Mouse (Mus musculus): ENCODE measurements around the gene Nipsnap3a. TPM values are rescaled to one million over a fixed set of nuclear protein-coding genes. Genes with fewer than 3 reads are reported as not detected.

Gene Nipsnap3a
- polyA plus RNA-seq, 1 experiment from 2014 or later, result not detected

GRCm38 (mm10) chr4:53015024-53015423 is 26.0 kb downstream of the Nipsnap3a start:
- Histone ChIP-seq H3K9me3 (peaks cover 8% of the 10 kb centered on the region; the same call in 1 of the 2 replicates), H3K27ac (no peak overlapping the region), H3K4me3 (no peak overlapping the region), H3K27me3 (ENCODE audit: insufficient read depth, poor library complexity, severe bottlenecking) (no peaks in the 10 kb centered on the region), H3K36me3 (peaks cover 56% of the 10 kb centered on the region), H3K4me1 (peaks cover 4% of the 10 kb centered on the region; the same call in 1 of the 2 replicates)
- DNase-seq (ENCODE audit: low spot score), result no peak
- 94% methylated on average over 3 of the region's 3 CpGs for WGBS

GRCm38 (mm10) chr4:53018392-53018791 is 29.3 kb downstream of the Nipsnap3a start:
- Histone ChIP-seq H3K27ac (no peak overlapping the region), H3K4me1 (no peaks in the 10 kb centered on the region), H3K27me3 (ENCODE audit: insufficient read depth, poor library complexity, severe bottlenecking) (no peaks in the 10 kb centered on the region), H3K36me3 (peaks cover 81% of the 10 kb centered on the region), H3K9me3 (peaks cover 8% of the 10 kb centered on the region; the same call in 1 of the 2 replicates), H3K4me3 (no peak overlapping the region)
- 88% methylated on average over 1 of the region's 1 CpGs for WGBS
- no peak for DNase-seq (ENCODE audit: low spot score)

- Histone ChIP-seq H3K36me3 (peaks cover 46% of the 10 kb centered on the region), H3K4me3 (no peak overlapping the region), H3K27me3 (ENCODE audit: insufficient read depth, poor library complexity, severe bottlenecking) (no peaks in the 10 kb centered on the region), H3K9me3 (no peaks in the 10 kb centered on the region), H3K27ac (no peak overlapping the region), H3K4me1 (peaks cover 3% of the 10 kb centered on the region; the same call in 1 of the 2 replicates)
- DNase-seq (ENCODE audit: low spot score), result no peak
- 83% methylated on average over 14 of the region's 14 CpGs for WGBS
Observed at GRCm38 (mm10) chr4:53023189-53023925, 34.3 kb downstream of the Nipsnap3a start.

- Histone ChIP-seq H3K36me3 (peaks cover 37% of the 10 kb centered on the region), H3K27me3 (ENCODE audit: insufficient read depth, poor library complexity, severe bottlenecking) (no peaks in the 10 kb centered on the region), H3K4me3 (no peak overlapping the region), H3K9me3 (no peaks in the 10 kb centered on the region), H3K27ac (no peak overlapping the region), H3K4me1 (peaks cover 3% of the 10 kb centered on the region; the same call in 1 of the 2 replicates)
- 89% methylated on average over 4 of the region's 4 CpGs for WGBS
- DNase-seq (ENCODE audit: low spot score), result no peak
Observed at GRCm38 (mm10) chr4:53024397-53024796, 35.3 kb downstream of the Nipsnap3a start.

- peaks cover 12% of the 10 kb centered on the region for H3K36me3 ChIP-seq
- no peaks in the 10 kb centered on the region for H3K27me3 ChIP-seq (ENCODE audit: insufficient read depth, poor library complexity, severe bottlenecking)
- no peak overlapping the region for H3K4me3 ChIP-seq
- WGBS, result 73% methylated on average over 3 of the region's 3 CpGs
- H3K9me3 ChIP-seq, result no peaks in the 10 kb centered on the region
- H3K4me1 ChIP-seq, result peaks cover 3% of the 10 kb centered on the region; the same call in 1 of the 2 replicates
- no peak overlapping the region for H3K27ac ChIP-seq
- DNase-seq (ENCODE audit: low spot score), result no peak
Observed at GRCm38 (mm10) chr4:53027811-53028210, 38.7 kb downstream of the Nipsnap3a start.

- H3K27ac ChIP-seq, result no peak overlapping the region
- H3K27me3 ChIP-seq (ENCODE audit: insufficient read depth, poor library complexity, severe bottlenecking), result no peaks in the 10 kb centered on the region
- WGBS, result 65% methylated on average over 8 of the region's 8 CpGs
- H3K4me3 ChIP-seq, result no peak overlapping the region
- no peaks in the 10 kb centered on the region for H3K4me1 ChIP-seq
- no peaks in the 10 kb centered on the region for H3K36me3 ChIP-seq
- H3K9me3 ChIP-seq, result no peaks in the 10 kb centered on the region
- DNase-seq (ENCODE audit: low spot score), result no peak
Observed at GRCm38 (mm10) chr4:53030326-53030948, 41.4 kb downstream of the Nipsnap3a start.

- no peak overlapping the region for H3K4me3 ChIP-seq
- H3K27me3 ChIP-seq (ENCODE audit: insufficient read depth, poor library complexity, severe bottlenecking), result no peaks in the 10 kb centered on the region
- DNase-seq (ENCODE audit: low spot score), result no peak
- H3K27ac ChIP-seq, result no peak overlapping the region
- 77% methylated on average over 8 of the region's 8 CpGs for WGBS
- no peaks in the 10 kb centered on the region for H3K9me3 ChIP-seq
- H3K36me3 ChIP-seq, result peaks cover 17% of the 10 kb centered on the region
- peaks cover 8% of the 10 kb centered on the region for H3K4me1 ChIP-seq
Observed at GRCm38 (mm10) chr4:53043819-53044218, 54.7 kb downstream of the Nipsnap3a start.

- H3K36me3 ChIP-seq, result peaks cover 18% of the 10 kb centered on the region
- no peaks in the 10 kb centered on the region for H3K9me3 ChIP-seq
- no peak for DNase-seq (ENCODE audit: low spot score)
- 83% methylated on average over 7 of the region's 7 CpGs for WGBS
- H3K4me3 ChIP-seq, result no peak overlapping the region
- H3K4me1 ChIP-seq, result peaks cover 8% of the 10 kb centered on the region
- H3K27me3 ChIP-seq (ENCODE audit: insufficient read depth, poor library complexity, severe bottlenecking), result no peaks in the 10 kb centered on the region
- H3K27ac ChIP-seq, result no peak overlapping the region
Observed at GRCm38 (mm10) chr4:53045807-53046206, 56.7 kb downstream of the Nipsnap3a start.

GRCm38 (mm10) chr4:53046238-53047022 is 57.4 kb downstream of the Nipsnap3a start:
- H3K27ac ChIP-seq, result no peak overlapping the region
- H3K4me1 ChIP-seq, result peaks cover 8% of the 10 kb centered on the region
- no peaks in the 10 kb centered on the region for H3K27me3 ChIP-seq (ENCODE audit: insufficient read depth, poor library complexity, severe bottlenecking)
- DNase-seq (ENCODE audit: low spot score), result no peak
- 71% methylated on average over 9 of the region's 9 CpGs for WGBS
- H3K36me3 ChIP-seq, result peaks cover 18% of the 10 kb centered on the region
- no peaks in the 10 kb centered on the region for H3K9me3 ChIP-seq
- H3K4me3 ChIP-seq, result no peak overlapping the region

Other genes starting within 250 kb of the Nipsnap3a start
- not detected in 2 replicates for gene Olfr275, start 174.7 kb upstream of the Nipsnap3a start, polyA plus RNA-seq (2016; fragmentation: Nextera tagmentation; extraction: Ambion mirVana)
- not detected in 2 replicates for gene Olfr273, start 130.0 kb upstream of the Nipsnap3a start, polyA plus RNA-seq (2016; fragmentation: Nextera tagmentation; extraction: Ambion mirVana)
- gene Olfr272, start 70.1 kb upstream of the Nipsnap3a start, polyA plus RNA-seq (2016; fragmentation: Nextera tagmentation; extraction: Ambion mirVana), result not detected in 2 replicates
- gene Olfr270, start 24.7 kb upstream of the Nipsnap3a start, polyA plus RNA-seq (2016; fragmentation: Nextera tagmentation; extraction: Ambion mirVana), result not detected in 2 replicates
- gene Nipsnap3b, start 22.6 kb downstream of the Nipsnap3a start, polyA plus RNA-seq (2016; fragmentation: Nextera tagmentation; extraction: Ambion mirVana), result 83.7 and 100 TPM in 2 replicates
- gene Abca1, start 170.6 kb downstream of the Nipsnap3a start, polyA plus RNA-seq (2016; fragmentation: Nextera tagmentation; extraction: Ambion mirVana), result 1.6 and 4.2 TPM in 2 replicates

Measured in heart, embryonic 10.5 days (tissue).